Mouse (Mus musculus) hindbrain, embryonic 15.5 days (tissue): ENCODE data around the gene Rai1. TPM values are rescaled to one million over a fixed set of nuclear protein-coding genes. Genes with fewer than 3 reads are reported as not detected.

Experiments used
- ATAC-seq: fragments of 200-750 bp; cut with Nextera tagmentation; 2 replicates; pipeline ENCODE4 v1.8.0; 2017; ENCODE audit warnings: low read depth, moderate number of reproducible peaks, moderate TSS enrichment; ENCODE audit not compliant: low FRiP score
- H3K27ac ChIP-seq: fragments of 300-500 bp; sonication (generic); replicated peaks from 2 replicates; pipeline ENCODE4 v1.5.1; 2015; ENCODE audit warnings: mild to moderate bottlenecking, inconsistent platforms
- H3K27me3 ChIP-seq: fragments of 300-500 bp; sonication (generic); 2 replicates; pipeline ENCODE4 v1.6.1; 2015; ENCODE audit warnings: control low read depth, inconsistent platforms
- H3K36me3 ChIP-seq: fragments of 300-500 bp; sonication (generic); 2 replicates; pipeline ENCODE4 v1.6.1; 2015; ENCODE audit warnings: control low read depth, inconsistent platforms
- H3K4me1 ChIP-seq: fragments of 300-500 bp; sonication (generic); replicated peaks from 2 replicates; pipeline ENCODE4 v1.6.1; 2015; ENCODE audit warnings: control low read depth, inconsistent platforms
- H3K4me2 ChIP-seq: fragments of 300-500 bp; sonication (generic); 2 replicates; pipeline ENCODE4 v1.6.1; 2015; ENCODE audit warnings: moderate library complexity, mild to moderate bottlenecking, inconsistent platforms
- H3K4me3 ChIP-seq: fragments of 300-500 bp; sonication (generic); 2 replicates; pipeline ENCODE4 v1.5.1; 2015; ENCODE audit warnings: mild to moderate bottlenecking, inconsistent platforms
- H3K9ac ChIP-seq: fragments of 300-500 bp; sonication (generic); 2 replicates; pipeline ENCODE4 v1.6.1; 2015; ENCODE audit warnings: inconsistent platforms
- H3K9me3 ChIP-seq: fragments of 300-500 bp; sonication (generic); 2 replicates; pipeline ENCODE4 v1.6.1; 2016; ENCODE audit warnings: control low read depth, inconsistent platforms
- WGBS: fragments of 180-500 bp; shearing (Covaris S2); methylation state at CpG from one replicate; pipeline ENCODE4 v1.1.7; 2015; 5-methylcytosine and 5-hydroxymethylcytosine counted together
- polyA plus RNA-seq: library from polyadenylated mRNA; unstranded; fragments of >200 nt; fragmentation: Nextera tagmentation; extraction: Ambion mirVana; gene quantifications from 2 replicates; pipeline ENCODE4 v1.2.1, GENCODE M21; 2015

The Rai1 gene
- polyA plus RNA-seq, 1 experiment from 2014 or later, result 32.5 TPM

DNA sequence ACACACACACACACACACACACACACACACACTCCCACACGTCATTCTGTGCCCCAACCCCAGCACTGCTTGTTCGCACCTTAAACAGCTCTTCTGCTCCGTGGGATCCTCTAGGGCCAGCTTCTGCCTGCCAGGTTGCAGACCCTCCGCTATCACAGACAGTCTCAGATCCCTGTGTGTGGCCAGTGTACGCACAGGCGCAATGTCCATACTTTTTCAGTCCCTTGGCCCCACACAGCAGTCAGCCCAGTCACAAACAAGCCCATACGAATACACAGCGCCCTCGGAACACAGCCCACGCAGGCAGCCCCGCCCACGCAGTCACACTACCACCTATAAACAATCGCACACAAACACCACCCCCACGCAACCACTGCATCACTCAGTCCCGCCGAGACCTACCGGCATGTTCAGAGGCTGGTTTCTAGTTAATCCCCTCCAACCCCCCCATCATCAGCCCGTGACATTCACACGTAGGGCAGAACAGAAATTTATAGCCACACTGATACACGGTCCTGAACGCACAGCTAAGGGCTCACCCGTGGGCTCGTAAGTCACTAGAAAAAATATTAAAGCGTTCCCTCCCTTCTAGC, 34.4 kb downstream of the Rai1 start:
- peak; percentile 60 for ATAC-seq
- under 1% methylated on average over 24 of the region's 24 CpGs for WGBS
- Histone ChIP-seq H3K9ac (peak overlapping the region; percentile 79), H3K4me3 (peak overlapping the region; percentile 61), H3K27me3 (no peaks in the 10 kb centered on the region), H3K4me1 (peaks cover 46% of the 10 kb centered on the region), H3K9me3 (no peaks in the 10 kb centered on the region), H3K36me3 (no peaks in the 10 kb centered on the region), H3K27ac (peak overlapping the region; percentile 97), H3K4me2 (peak overlapping the region; percentile 80)

DNA sequence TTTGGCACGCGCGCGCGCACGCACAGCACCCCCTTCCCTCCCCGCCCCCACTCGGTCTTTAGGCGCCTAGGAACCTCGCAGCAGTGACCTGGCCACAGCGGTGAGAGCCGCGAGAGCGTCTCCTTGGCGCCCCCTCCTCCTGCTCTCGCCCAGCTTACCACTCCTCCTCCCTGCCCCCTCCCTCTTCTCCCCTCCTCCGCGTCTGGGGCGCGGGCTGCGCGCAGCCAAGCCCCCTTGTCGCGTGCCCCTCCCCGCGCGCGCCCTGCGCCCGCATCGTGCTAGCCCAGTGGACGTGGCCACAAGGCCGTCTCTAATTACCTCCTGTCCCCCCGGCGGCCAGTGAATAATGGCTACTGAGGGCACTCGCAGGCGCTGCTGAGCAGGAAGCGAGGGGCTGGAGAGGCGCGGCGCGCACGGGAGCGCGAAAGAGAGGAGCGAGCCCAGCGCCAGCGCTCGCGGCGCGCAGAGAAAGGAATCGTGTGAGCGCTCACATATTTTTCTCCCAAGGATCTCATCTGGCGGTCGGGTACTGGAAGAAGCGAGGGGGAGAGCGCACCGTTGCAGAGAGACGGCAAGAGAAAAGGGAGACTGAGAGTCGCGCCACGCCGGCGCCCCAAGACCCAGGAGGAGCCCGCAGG, 35.0 kb downstream of the Rai1 start:
- Histone ChIP-seq H3K4me1 (peaks cover 52% of the 10 kb centered on the region), H3K4me3 (peak overlapping the region; percentile 61), H3K4me2 (peak overlapping the region; percentile 80), H3K27me3 (no peaks in the 10 kb centered on the region), H3K9ac (peak overlapping the region; percentile 79), H3K27ac (peak overlapping the region; percentile 97), H3K36me3 (no peaks in the 10 kb centered on the region), H3K9me3 (no peaks in the 10 kb centered on the region)
- WGBS, result under 1% methylated on average over 63 of the region's 66 CpGs
- ATAC-seq, result peak; percentile 89

DNA sequence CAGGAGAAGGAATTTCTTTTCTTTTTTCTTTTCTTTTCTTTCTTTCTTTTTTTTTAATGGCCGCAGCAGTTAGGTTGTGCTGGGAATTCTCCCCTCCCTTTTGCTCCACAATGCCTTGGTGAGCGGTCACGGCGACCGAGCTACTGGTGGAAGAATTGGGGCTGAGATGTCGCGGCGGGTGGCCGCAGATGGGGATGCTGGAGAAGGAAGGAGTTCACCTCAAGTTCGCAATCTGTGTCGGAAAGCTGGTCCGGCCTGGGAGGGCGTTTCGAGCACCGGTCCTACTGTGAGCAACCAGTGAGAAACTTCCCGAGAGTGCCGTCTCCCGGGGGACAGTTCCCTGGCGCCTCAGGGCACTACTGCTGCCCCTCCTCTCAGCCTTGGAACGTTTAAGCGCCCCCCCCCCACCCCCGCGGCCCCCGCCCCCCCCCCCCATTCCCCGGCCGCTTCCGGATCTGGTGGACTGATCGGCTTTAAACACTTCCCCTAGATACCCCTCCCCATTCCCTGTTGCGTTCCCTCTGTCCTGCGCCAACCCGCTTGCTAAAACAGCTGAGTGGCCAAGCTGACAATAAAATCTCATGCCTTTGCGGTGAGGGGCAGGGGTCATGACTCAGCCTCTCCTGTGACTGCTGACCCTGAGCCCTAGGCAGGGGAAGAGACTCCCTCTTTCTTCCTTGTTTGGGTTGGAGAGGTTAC, 35.9 kb downstream of the Rai1 start:
- Histone ChIP-seq H3K9ac (peak overlapping the region; percentile 79), H3K27ac (peak overlapping the region; percentile 97), H3K4me3 (peak overlapping the region; percentile 61), H3K36me3 (no peaks in the 10 kb centered on the region), H3K4me2 (peak overlapping the region; percentile 80), H3K4me1 (peaks cover 60% of the 10 kb centered on the region), H3K9me3 (no peaks in the 10 kb centered on the region), H3K27me3 (no peaks in the 10 kb centered on the region)
- 0% methylated on average over 23 of the region's 32 CpGs for WGBS
- ATAC-seq, result no peak

DNA sequence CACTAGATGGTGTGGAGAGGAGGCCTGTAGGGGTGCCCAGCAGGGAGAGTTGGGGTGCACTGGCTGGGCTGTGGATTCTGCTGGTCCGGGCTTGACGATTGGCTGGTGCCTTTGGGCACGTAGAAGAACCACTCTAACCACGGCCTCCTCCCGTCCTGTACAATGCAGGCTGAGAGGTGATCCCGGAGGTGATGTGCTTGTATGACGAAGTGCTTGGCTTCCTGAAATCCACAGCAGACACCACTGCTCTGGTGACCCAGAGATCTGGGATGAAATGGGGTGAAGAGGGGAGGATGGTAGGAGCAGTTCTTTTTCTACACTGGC, 36.4 kb downstream of the Rai1 start:
- Histone ChIP-seq H3K27ac (peak overlapping the region; percentile 55), H3K27me3 (no peaks in the 10 kb centered on the region), H3K4me3 (peak overlapping the region; percentile 61), H3K4me1 (peaks cover 64% of the 10 kb centered on the region), H3K9me3 (no peaks in the 10 kb centered on the region), H3K4me2 (peak overlapping the region; percentile 80), H3K36me3 (no peaks in the 10 kb centered on the region), H3K9ac (peak overlapping the region; percentile 53)
- ATAC-seq, result 0 out of 2 replicates have a peak, but pooled peaks have one; percentile 12
- WGBS, result 4% methylated on average over 7 of the region's 7 CpGs

DNA sequence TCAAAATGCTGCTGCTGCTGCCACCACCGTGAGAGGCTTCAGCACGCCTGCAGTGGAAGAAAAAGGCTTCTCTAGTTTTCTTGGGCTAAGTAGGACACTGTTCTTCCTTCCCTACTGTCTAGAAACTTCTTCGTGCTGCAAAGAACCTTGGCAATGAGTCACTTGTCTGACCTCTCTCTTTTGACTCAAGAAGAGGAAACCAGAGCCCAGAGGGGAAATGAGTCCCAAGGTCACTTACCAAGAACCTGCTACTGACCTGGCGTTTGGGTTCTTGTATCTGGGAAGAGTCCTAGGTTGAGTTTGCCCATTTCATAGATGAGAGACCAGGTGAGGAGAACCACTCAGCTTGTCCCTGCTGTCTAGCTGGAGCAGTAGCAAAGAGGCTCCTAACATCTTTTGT, 38.3 kb downstream of the Rai1 start:
- Histone ChIP-seq H3K36me3 (no peaks in the 10 kb centered on the region), H3K4me2 (peak overlapping the region; percentile 80; the same call in 1 of the 2 replicates), H3K4me3 (no peak overlapping the region), H3K9ac (no peak overlapping the region), H3K27ac (no peak overlapping the region), H3K4me1 (peaks cover 69% of the 10 kb centered on the region), H3K27me3 (no peaks in the 10 kb centered on the region), H3K9me3 (no peaks in the 10 kb centered on the region)
- ATAC-seq, result no peak
- WGBS, result 80% methylated on average over 4 of the region's 4 CpGs

DNA sequence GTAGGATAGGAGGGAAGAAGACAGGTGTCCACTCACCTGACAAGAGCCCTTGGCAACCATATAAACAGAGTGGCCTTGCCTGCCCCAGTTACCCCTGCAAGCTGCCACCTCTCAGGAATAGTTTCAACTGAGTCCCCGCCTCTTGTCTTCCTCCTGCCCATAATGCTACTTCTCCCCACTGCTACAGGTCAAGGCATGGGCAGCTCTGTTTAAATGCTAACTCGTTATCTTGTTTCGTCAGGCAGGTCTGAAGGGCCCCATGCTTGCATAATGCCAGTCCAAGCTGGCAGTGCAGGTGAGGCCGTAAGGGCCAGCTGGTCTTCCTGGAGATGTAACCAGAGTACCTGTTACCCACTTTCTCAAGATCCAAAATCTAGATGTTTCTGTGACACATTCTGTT, 41.4 kb downstream of the Rai1 start:
- WGBS, result 91% methylated on average over 4 of the region's 4 CpGs
- Histone ChIP-seq H3K4me2 (no peak overlapping the region), H3K27ac (no peak overlapping the region), H3K9ac (no peak overlapping the region), H3K9me3 (no peaks in the 10 kb centered on the region), H3K4me1 (peaks cover 78% of the 10 kb centered on the region), H3K4me3 (no peak overlapping the region), H3K36me3 (no peaks in the 10 kb centered on the region), H3K27me3 (no peaks in the 10 kb centered on the region)
- ATAC-seq, result no peak

DNA sequence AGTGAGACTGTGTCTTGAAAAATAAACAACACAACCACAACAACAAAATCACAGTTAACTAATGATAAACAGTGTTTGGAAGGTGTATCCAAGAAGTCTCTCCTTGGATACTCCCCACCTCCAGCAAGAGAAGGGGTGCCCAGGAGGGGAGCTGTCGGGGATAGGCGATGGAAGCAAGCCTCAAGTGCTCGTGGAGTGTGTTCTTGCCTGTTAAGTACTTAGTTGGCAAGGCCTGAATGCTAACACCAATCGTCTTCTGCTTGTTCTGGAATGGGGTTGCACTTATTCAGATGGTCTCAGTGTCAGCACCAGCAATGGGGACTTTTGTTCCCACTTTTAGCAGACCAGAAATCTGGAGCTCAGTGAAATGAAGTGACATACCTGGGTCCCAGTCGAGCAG, 43.8 kb downstream of the Rai1 start:
- 60% methylated on average over 5 of the region's 5 CpGs for WGBS
- peak overlapping the region; percentile 44; the same call in 1 of the 2 replicates for H3K27ac ChIP-seq
- H3K9ac ChIP-seq, result no peak overlapping the region
- no peak overlapping the region for H3K4me2 ChIP-seq
- H3K9me3 ChIP-seq, result no peaks in the 10 kb centered on the region
- ATAC-seq, result no peak
- no peak overlapping the region for H3K4me3 ChIP-seq
- H3K36me3 ChIP-seq, result no peaks in the 10 kb centered on the region
- no peaks in the 10 kb centered on the region for H3K27me3 ChIP-seq
- peaks cover 55% of the 10 kb centered on the region for H3K4me1 ChIP-seq

DNA sequence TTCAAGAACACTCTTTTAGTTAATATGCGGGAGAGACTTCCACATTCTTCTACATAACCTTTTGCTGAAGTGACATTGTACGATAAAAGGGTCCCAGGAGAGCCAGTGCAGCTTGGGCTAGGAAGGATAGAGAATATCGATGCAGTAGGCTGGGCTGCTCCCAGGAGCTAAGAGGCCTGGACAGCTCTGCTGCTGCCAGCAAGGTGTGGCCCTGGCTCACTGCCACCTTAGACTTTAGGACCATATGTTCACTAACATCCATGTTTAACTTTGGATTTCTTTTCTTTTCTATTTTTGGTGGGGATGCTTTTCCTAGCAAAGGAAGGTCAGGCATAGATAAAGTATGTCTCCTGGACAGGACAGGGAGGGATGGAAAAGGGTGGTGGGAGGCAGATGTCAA, 44.3 kb downstream of the Rai1 start:
- Histone ChIP-seq H3K36me3 (no peaks in the 10 kb centered on the region), H3K4me3 (no peak overlapping the region), H3K27me3 (no peaks in the 10 kb centered on the region), H3K4me2 (no peak overlapping the region), H3K27ac (peak overlapping the region; percentile 44), H3K9ac (no peak overlapping the region), H3K4me1 (peaks cover 55% of the 10 kb centered on the region), H3K9me3 (no peaks in the 10 kb centered on the region)
- no peak for ATAC-seq
- 44% methylated on average over 3 of the region's 3 CpGs for WGBS

DNA sequence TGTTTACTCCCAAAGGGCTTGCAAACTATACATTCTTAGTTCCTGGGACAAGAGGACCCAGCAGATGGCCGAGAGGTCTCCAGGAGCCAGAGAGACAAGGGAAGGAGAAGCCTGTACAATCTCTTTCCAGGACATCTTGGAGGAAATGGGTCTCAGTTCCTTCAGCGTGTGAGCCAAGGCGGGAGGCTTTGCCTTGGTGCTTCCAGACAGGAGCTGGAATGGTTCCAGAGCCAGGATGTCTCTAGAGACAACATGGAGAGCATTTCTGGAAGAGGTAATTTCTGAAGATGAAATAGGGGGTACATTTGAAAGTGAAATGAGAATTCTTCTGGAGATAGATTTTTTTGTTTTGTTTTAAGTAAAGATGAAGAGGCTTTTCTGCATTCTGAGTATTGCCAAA, 45.9 kb downstream of the Rai1 start:
- H3K9ac ChIP-seq, result no peak overlapping the region
- no peaks in the 10 kb centered on the region for H3K36me3 ChIP-seq
- H3K4me1 ChIP-seq, result peaks cover 55% of the 10 kb centered on the region
- H3K4me2 ChIP-seq, result no peak overlapping the region
- no peak overlapping the region for H3K27ac ChIP-seq
- WGBS, result 57% methylated on average over 3 of the region's 3 CpGs
- no peaks in the 10 kb centered on the region for H3K9me3 ChIP-seq
- H3K27me3 ChIP-seq, result no peaks in the 10 kb centered on the region
- ATAC-seq, result no peak
- no peak overlapping the region for H3K4me3 ChIP-seq

DNA sequence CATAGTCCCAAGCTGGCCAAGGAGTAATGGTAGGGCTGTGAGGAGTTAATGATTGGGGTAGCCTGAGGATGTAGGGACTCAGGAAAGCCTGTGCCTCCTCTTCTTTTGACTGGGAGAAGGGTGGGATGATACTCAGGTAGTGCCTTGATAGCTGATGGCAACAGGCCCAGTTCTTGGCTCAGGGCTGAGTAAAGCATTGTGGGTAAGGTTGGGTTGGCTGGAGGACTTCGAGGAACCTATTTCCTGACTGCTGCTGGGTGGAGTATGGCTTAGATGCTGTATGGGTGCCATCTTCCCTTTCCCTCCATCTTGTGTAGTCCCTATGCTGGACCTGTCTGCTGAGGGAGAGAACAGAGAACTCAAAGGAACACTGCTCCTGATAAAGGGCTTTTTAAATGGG, 47.5 kb downstream of the Rai1 start:
- no peak for ATAC-seq
- WGBS, result 100% methylated on average over 1 of the region's 1 CpGs
- Histone ChIP-seq H3K27ac (no peak overlapping the region), H3K9ac (no peak overlapping the region), H3K9me3 (no peaks in the 10 kb centered on the region), H3K36me3 (no peaks in the 10 kb centered on the region), H3K4me1 (peaks cover 48% of the 10 kb centered on the region), H3K27me3 (no peaks in the 10 kb centered on the region), H3K4me3 (no peak overlapping the region), H3K4me2 (no peak overlapping the region)

DNA sequence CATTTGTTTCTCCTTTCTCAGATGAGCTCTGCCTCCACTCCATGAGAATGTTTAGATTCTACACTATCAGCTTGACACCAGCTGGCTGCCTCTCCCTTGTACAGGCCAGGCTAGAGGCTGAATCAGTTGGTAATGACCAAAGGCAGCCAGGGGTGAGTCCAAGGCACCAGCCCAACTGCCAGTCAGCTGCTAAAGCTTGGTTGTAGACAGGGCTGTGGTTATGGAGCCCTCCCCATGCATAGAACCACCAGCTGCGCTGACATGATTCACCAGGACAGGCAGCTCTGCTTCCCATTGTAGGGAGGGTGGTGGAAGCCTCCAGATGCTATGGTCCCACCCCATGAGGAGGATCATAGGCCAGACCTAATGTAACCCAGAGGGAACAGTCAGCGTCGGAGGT, 49.1 kb downstream of the Rai1 start:
- Histone ChIP-seq H3K9me3 (no peaks in the 10 kb centered on the region), H3K4me2 (no peak overlapping the region), H3K4me1 (peaks cover 48% of the 10 kb centered on the region), H3K27me3 (no peaks in the 10 kb centered on the region), H3K27ac (no peak overlapping the region), H3K4me3 (no peak overlapping the region), H3K9ac (no peak overlapping the region), H3K36me3 (no peaks in the 10 kb centered on the region)
- WGBS, result 88% methylated on average over 3 of the region's 3 CpGs
- ATAC-seq, result no peak

DNA sequence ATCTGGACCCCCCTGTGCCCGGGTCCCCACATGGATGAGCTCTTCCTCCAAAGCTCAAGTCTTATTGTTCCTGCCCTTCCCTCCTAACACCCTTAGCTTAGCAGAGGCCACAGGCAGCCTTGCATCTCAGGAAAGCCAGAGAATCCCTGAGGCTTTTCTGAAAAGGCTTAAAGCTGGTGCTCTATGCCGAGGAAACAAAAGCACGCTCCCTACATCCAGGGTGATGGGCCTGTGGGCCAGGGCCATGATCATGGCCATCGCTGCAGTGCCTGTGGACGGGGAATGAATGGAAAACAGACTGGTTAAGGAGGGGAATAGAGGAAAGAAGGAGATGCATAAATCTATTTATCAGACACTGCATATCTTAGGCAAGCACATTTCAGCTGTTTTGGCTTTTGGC, 50.9 kb downstream of the Rai1 start:
- Histone ChIP-seq H3K27me3 (no peaks in the 10 kb centered on the region), H3K9ac (no peak overlapping the region), H3K4me3 (no peak overlapping the region), H3K9me3 (no peaks in the 10 kb centered on the region), H3K36me3 (no peaks in the 10 kb centered on the region), H3K4me1 (peaks cover 43% of the 10 kb centered on the region), H3K4me2 (no peak overlapping the region), H3K27ac (peak overlapping the region; percentile 26; the same call in 1 of the 2 replicates)
- no peak for ATAC-seq
- 65% methylated on average over 5 of the region's 5 CpGs for WGBS
